Mouse (Mus musculus): ENCODE data around the gene Hoxd8. TPM values are rescaled to one million over a fixed set of nuclear protein-coding genes. Genes with fewer than 3 reads are reported as not detected.
A peak's percentile ranks its signal among the peaks of the same experiment; 100 is the strongest.

Gene Hoxd8
- total RNA-seq, 4 experiments from 2014 or later = 33.3 to 45.8 (median 36.6) TPM

DNA sequence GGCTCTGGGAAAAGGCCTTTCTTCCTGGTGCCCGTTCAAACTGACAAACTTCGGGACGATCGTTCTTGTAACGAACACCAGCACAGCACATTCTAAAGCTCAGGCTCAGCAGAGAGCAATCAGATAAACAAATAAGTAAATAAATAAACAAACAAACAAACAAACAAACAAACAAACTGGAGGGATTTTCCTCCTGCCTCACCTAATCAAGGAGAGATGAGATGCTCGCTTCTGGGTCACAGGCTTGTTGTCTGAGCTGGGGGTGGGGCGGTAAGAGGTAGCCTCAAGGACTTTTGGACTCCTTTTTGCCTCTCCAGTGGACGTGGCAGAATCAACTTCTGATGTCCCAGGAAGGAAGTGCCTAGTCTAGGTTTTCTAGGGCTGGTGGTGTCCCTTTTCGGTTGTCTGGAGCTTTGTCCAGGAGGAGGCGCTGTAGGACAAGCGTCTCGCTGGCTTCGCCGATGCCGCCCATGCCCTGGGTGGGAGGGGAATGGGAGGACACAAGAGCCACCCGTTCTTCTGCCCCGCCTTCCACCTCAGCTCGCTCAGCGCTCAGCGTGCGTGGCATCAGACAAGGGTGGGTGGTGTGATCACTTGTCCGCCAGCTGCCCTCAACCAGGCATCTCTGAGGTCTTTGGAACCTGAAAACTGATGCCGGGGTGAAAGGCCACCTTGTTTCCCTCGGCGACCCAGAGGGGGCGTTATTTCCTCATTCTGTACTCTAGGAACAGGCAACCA lies 11.3 kb downstream of the Hoxd8 start:
- peak; percentile 88 for DNase-seq

DNA sequence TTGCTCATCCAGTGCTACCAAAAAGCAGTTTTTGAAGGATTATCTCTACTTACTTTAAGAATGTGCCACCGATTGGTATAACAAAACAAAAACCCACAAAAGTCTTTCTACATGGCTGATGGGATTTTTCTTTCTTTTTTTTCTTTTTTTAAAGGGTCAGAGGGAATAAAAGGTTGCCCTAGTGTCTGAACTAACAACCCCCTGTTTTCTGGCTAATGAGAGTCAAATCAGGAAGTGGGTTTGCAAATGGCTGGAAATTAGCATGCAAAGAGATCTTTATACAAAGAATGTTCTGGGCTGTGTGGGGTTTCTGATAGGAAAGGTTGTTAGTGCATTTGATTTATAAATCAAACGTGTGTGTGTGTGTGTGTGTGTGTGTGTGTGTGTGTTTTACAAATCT lies 16.0 kb downstream of the Hoxd8 start:
- no peak for DNase-seq

DNA sequence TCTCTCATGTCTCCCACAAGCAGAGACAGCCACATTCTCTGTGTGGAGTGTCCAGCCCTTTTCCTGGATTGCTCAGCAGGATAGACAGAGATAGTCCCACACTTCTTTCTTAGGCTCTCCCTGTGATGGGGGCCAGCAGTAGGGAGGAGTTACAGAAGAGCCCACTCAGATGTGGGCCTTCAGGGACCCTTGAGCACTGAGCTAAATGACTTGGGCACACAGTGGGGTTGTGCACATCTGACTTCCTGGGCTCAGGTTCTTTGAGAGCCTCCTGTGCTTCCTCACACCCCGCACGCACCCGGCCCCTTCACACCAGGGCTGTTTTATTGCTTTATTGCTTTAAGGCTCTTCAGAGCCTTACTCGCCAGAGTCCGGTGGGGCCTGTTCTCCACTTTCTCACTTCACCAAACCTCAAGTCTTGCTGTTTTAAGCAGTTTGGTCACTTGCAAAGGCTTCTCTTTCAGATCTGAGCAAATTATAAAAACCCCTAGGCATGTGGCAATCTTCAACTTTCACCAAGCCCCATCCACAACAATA lies 16.6 kb downstream of the Hoxd8 start:
- no peak for DNase-seq

DNA sequence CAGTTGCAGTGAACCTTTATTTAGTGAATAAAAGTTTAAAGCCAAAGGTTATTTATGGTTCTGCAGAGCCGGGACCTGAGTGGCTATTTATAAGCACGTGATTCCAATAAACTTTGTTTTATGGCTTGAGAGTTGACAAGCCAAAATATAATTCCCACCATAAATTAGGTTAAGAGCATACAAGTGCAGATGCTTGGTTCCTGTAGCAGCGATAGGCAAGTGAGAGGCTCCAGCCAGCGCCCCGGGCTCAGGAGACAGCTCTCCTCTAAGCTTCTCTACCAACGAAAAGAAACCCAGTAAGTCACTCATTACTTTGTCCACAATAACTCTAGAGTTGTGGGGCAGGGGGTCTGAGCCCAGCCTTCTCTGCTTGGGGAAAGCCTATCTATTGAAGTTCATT lies 17.5 kb downstream of the Hoxd8 start:
- DNase-seq = no peak

DNA sequence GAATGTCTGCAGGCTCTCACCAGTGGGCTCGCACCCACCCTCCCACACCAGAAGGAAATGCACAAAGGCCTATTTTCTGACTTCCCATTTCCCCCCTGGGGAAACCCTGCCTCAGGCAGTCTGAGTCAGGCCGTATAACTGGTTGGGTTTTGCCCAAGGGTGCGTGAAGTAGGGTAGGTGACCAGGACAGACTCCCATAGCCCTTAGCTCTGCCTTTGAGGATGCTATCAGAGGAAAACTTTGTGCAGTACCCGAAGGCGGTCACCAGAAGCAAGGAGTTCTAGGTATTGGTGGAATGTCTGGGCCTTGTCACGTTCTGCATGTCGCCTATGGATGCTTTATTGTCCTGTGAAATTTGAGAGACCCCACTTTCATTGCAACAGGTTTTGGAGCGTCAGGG lies 18.5 kb downstream of the Hoxd8 start:
- no peak for DNase-seq

DNA sequence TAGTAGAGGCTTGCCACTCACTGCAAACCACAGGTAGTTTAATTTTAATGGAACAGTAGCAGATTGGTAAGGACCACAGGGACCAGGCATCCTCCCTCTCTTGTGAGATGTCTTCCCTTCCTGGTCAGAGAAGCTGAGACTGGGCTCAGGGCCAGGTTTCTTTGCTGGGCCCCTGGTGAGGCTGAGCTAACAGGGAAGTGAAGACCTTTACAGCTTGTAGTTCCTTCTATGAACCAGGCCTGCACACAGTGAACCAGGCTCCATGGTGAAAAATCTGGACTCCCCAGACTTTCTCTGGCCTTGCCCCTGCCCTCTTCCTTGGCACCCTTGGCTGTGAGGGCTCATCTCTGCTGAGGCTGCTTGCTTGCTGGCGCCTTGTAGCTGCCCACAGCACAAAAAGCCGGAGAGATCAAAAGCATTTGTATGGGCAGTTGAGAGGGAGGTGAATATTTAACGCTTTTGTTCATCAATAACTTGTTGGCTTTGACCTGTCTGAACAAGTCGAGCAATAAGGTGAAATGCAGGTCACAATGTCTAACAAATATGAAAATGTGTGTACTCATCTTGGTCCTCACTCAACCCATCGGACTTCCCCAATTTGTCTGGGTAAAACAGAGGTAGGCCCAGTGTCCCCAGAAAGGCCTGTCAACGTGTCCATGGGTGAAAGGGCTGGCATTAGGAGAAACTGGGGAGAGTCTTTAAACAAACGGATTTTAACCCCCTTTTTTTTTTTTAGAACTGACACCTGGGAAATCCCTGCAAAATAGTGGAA lies 20.0 kb downstream of the Hoxd8 start:
- DNase-seq = no peak

DNA sequence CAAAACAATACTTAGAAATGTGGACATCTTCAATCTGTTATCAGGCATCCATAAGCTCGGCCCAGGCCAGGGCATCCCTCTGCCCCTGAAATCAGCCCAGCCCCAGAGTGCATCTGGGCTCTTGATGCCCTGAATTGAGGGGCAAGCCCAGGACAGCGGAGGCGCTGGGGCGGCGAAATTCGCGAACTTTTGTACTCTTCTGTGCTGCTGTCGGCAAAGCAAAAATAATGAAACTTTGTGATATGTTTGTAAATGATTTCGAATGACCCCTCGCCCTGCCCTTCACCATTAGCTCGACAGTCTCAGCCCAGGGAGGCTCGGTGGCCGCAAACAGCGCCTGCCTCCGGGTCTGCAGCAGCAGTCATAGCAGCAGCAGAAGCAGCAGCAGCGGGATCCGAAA lies 20.8 kb downstream of the Hoxd8 start:
- DNase-seq = no peak

DNA sequence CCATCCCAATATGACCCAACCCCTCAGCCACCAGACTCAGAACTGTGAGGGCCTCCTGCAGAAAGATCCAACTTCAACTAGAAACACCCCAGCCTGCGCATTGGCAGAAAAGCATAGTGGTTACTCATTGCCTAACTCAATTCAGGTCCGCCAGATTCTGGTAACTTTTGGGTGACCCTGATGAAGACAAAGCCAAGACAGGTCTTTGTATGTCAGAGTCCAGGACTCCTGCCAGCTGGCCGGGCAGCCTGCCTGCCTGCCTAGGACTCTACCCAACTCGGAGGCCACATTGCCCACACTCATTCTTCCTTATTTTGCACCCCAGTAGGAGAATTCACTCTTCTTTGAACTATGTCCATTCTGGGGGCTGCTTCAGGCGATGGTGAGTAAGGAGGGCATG lies 22.1 kb downstream of the Hoxd8 start, which contains the start of gene Gm28230:
Gene Gm28230, plus strand, starts transcription at position 178 of the 400 bp plus-strand sequence.
- DNase-seq = no peak

DNA sequence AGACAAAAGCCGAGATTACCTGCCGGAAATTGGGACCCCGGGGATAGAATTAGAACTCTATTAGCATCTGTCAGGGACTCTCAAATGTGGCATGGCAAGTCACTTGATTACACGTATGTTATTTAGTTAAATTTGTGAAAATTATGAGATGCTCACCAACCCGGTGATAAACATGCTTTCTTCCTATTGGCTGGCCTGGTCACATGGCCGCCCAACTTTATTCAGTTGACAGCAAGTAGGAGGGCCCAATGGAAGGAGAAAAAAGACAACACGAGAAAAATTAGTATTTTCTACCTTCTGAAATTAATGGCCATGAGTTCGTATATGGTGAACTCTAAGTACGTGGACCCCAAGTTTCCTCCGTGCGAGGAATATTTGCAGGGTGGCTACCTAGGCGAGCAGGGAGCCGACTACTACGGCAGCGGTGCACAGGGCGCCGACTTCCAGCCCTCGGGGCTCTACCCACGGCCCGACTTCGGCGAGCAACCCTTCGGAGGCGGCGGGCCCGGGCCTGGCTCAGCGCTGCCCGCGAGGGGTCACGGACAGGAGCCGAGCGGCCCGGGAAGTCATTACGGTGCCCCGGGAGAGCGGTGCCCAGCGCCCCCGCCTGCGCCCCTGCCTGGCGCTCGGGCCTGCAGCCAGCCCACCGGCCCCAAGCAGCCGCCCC lies 22.7 kb downstream of the Hoxd8 start:
- DNase-seq = no peak

DNA sequence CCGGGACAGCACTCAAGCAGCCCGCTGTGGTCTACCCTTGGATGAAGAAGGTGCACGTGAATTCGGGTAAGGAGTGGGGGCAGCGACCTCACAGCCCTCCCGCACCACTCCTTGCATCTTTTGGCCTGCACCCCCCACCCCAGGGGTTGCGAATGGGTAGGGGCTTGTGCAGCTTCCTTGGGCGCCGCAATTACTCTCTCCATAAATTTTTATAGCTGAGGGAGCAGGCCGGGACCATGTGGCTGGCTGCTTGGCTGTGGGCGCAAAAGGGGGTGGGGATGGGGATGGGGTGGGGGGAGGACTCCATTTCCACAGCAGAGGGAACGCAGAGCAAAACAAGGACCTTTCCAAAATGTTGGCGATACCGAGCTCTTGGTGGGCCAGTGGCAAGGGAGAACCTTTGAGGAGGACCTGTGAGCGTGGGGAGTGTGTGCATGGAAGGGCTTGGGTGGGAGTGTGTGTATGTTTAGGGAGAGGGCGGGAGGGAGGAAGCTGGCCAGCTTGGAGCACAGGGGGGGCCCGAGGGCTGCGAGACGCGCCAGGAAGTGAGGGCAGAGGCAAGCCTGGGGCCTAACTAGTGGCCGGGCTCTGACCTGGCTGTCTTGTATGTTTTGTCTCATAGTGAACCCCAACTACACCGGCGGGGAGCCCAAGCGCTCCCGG lies 23.4 kb downstream of the Hoxd8 start:
- no peak for DNase-seq

DNA sequence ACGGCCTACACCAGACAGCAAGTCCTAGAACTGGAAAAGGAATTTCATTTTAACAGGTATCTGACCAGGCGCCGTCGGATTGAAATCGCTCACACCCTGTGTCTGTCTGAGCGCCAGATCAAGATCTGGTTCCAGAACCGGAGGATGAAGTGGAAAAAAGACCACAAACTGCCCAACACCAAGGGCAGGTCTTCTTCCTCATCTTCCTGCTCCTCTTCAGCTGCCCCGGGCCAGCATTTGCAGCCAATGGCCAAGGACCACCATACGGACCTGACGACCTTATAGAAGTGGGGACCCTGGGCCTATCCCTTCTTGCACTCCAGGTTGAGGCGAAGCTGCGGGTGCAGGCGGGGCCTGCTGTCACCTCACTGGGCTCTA lies 23.9 kb downstream of the Hoxd8 start:
- DNase-seq = no peak

DNA sequence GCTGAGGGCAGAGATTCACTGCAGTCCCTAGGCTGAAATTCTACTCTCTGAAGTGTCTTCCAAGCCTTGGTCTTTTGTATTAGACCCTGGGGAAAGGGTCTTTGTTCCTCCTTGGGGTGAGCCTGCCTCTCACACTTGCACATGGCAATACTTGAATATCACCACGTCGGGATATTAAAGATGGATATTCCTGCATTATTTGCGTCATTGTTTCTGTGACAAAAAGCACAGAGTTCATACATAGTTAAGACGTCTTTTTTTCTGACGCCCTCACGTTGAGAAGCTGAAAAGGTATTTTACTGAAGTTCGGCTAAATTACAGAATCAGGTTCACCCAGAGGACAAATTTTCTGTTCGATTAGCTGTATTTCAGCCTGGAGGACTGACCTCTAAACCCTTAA lies 25.9 kb downstream of the Hoxd8 start:
- no peak for DNase-seq

DNA sequence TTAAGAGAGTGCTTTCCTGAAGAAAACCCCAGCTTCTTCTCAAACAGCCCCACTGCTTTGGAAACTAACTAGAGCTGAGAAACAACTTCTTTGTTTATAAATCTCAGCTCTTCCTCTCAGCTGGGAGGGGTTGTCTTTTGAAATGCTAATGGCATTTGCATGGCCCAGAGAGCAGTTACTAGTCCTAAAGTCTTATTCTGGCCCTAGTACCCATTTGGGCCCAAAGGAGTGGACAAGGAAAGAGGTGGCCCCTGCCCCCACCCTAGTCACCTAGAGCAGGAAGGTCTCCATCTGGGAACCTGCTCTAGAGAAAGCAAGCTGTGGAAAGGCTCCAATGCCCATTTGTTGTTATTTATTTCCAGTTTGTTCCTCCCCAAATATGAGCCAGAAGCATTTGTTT lies 26.6 kb downstream of the Hoxd8 start:
- DNase-seq = no peak

DNA sequence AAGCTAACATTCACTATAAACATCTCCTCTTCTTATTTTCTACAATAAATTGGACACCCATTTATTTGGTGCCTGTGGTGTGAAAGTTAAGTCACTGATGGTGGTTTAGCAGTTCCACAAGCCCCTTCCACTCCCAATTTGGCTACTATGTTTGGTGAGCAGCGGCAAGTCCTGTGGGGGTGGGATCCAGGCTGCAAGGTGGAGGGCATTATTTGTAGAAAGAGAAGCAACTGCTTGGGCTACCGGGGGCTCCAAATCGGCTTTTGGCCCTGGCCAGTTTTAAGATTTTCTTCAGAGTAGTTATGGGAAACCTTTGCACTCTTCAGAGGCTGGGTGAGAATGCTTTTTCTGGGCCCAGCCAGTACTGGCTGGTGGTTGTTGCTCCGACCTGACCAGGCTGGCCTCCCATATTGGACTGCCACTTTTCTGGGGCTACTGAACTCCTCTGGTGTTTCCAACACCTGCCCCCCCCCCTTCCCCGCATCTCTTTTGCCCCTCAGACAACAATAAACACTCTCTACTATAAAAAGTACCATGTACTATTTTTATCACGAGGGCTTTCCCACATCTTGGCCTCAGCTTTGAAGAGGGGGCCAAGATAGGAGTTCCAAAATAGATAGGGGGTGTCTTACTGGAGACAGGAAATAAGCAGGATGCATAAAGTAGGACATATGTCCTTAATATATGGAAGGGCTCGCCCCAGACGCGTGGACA lies 27.5 kb downstream of the Hoxd8 start:
- no peak for DNase-seq

DNA sequence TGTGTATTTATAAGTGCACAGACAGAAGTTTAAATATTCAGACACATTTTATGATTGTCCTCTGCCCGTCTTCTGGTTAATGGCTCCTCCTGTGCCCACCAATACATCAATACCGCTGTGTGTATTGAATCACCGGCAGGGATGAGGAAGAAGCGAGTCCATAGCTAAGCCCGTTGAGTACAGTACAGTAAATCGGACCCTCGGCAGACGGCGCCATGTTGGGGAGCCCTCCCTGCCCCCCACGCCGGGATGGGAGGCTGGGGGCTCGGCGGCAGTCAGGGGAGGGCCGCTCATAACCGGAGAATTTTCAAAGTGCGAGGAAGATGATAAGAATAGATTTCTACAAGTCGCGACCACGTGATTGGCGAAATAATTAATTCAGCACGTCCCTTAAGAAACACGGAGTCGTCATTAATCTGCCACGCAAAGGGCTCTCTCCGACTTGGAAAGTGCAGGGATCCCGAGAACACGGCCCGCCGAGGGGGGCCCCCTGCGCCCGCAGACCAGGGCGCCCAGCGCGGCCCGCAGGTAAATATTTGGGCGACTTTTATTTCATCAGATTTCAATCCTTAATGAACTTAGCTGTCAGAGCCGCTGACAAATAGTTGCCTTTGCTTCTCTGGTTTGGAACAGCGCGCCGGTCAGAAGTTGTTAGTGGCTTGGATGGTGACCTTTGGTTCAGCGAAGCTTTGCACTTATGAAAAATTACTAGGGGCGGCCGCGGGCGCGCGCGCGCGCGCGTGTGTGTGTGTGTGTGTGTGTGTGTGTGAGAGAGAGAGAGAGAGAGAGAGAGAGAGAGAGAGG lies 28.3 kb downstream of the Hoxd8 start:
- DNase-seq = no peak

DNA sequence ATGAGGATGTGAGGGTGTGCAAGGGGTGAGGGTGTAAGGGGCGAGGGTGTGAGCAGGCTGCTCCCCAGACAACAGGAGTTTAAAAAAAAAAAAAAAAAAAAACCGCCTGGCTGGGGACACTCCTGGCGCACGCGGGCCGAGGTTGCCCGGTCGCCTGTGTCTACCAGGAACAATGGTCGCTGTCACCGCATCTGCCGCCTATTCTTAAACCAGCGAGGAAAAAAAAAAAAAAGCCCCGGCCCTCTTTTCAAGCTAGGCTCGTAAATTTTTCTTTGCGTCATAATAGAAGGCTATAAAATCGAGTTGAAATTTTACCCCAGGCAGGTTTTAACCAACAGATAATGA lies 28.9 kb downstream of the Hoxd8 start:
- DNase-seq = no peak

DNA sequence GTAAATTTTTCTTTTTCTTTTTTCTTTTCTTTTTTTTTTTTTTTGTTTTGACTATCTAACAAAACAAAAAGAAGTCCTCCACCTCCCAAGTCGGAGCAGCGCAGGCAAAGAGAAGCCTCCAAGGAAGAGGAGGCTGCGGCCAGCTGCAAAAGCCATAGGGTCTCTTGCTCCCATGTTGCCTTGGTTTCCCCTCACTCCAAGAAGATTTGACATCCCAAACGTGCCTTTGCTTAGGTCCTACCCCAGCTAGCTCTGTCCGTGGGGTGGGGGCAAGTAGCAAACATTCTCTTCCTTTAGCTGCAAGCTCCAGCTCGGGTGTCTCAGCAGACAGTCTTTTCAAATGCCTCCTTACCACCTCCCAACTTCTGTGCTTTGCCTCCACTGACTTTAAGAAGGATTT lies 29.4 kb downstream of the Hoxd8 start:
- DNase-seq = no peak

DNA sequence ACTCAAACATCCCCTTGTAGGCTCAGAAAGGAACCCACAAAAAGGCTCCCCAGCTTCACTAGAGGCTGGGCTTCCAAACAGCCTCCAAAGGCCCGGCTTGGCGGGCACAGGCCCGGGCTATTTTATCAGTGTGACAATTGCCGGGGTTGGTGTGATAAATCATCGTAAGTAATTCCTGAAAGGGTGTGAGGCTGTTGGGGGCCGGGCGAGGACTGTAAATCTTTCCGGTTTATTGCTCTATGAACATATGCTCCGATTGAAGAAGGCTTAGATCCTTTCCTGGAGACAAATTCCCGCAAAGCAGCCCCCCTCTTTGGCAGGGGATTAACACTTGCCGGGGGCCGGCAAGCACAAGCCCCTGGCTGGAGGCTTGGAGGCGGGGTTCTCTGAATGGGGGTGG lies 30.0 kb downstream of the Hoxd8 start:
- DNase-seq = no peak

DNA sequence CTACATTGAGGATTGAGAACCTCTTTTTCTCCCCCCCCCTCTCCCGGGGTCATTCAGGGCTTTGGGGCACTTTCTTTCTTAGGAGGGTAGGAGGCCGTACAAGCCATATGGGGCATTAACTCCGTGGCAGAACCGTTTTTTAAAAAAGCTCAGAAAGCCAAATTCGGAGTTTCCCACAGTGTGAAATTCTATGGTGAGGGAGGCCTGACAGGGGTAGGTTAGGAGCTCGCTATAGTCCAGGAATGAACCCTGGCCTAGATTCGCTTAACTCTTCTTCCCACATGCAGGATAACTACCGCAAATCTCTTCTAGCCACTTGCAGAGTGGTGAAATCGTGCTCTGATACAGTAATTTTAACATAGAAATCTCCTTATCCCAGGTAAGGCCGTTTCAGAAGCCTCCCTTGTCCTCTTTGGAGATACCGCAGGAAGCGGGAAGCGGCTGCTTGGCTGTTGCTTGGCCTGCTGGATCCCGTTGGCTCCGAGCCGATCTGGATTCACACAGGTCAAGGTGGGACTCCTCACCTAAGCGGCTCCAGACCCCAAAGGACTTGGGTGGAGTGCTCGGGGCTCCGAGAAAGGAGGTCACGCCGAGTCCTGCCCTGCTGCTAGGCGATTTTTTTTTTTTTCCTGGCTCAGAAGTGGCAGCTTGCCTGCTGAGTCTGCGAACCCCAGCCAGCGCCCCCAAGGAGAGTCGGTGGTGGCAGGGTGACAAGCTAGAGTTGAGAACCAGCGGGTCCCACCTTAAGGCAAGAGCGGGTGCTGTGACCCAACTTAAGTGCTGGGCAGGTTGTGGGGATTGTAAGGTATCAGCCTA lies 30.8 kb downstream of the Hoxd8 start:
- DNase-seq = no peak
